Mouse (Mus musculus) heart, embryonic 13.5 days (tissue): ENCODE data around the gene Tyw1. TPM values are rescaled to one million over a fixed set of nuclear protein-coding genes. Genes with fewer than 3 reads are reported as not detected.

Source experiments
- polyA plus RNA-seq: library from polyadenylated mRNA; unstranded; fragments of >200 nt; fragmentation: Nextera tagmentation; extraction: Ambion mirVana; gene quantifications from 2 replicates; pipeline ENCODE4 v1.2.1, GENCODE M21; 2015

Tyw1 gene
- polyA plus RNA-seq, 1 experiment from 2014 or later: 16.4 TPM

Other genes starting within 250 kb of the Tyw1 start
- gene Asl, start 226.4 kb upstream of the Tyw1 start, polyA plus RNA-seq: 18.4 and 18.7 TPM in 2 replicates
- 23.8 and 27.0 TPM in 2 replicates for gene Crcp, start 226.3 kb upstream of the Tyw1 start, polyA plus RNA-seq
- 24.3 and 27.2 TPM in 2 replicates for gene Tpst1, start 182.3 kb upstream of the Tyw1 start, polyA plus RNA-seq
- gene Kctd7, start 110.8 kb upstream of the Tyw1 start, polyA plus RNA-seq: 4.0 and 4.6 TPM in 2 replicates
- gene Rabgef1, start 83.8 kb upstream of the Tyw1 start, polyA plus RNA-seq: 18.3 and 19.9 TPM in 2 replicates
- 24.7 and 33.5 TPM in 2 replicates for gene Tmem248, start 38.5 kb upstream of the Tyw1 start, polyA plus RNA-seq
- 52.3 and 60.7 TPM in 2 replicates for gene Sbds, start 89 bp upstream of the Tyw1 start, polyA plus RNA-seq
- 0.13 and 0.25 TPM in 2 replicates for gene Caln1, start 113.8 kb downstream of the Tyw1 start, polyA plus RNA-seq
- gene A330070K13Rik, start 129.0 kb downstream of the Tyw1 start, polyA plus RNA-seq: not detected in 2 replicates